Mouse (Mus musculus): Measurements from ENCODE around the gene Tmem259. TPM values are rescaled to one million over a fixed set of nuclear protein-coding genes. Genes with fewer than 3 reads are reported as not detected.

The Tmem259 gene
- polyA plus RNA-seq, 1 experiment = 262 TPM

- TF ChIP-seq CTCF (conservative IDR thresholded peaks at IDR 0.05; ENCODE audit: insufficient read depth, insufficient read length, low read depth, low read length) (no peak), POLR2A (IDR thresholded peaks at IDR 0.05; ENCODE audit: low read depth, low read length) (no peak)
- Histone ChIP-seq H3K36me3 (ENCODE audit: control insufficient read depth, insufficient read depth, low read length) (no peaks in the 10 kb centered on the region), H3K4me3 (ENCODE audit: insufficient read depth, low read depth, low read length) (peak overlapping the region; percentile 99), H3K27me3 (replicated peaks; ENCODE audit: control insufficient read depth, insufficient read depth, low read length) (no peaks in the 10 kb centered on the region), H3K27ac (ENCODE audit: insufficient read depth, low read depth, low read length) (peak overlapping the region; percentile 30; the same call in 1 of the 2 replicates), H3K4me1 (ENCODE audit: control insufficient read depth, insufficient read depth, low read length) (0 out of 2 replicates have a peak, but pooled peaks cover 2% of the 10 kb centered on the region)
- WGBS = 12% methylated on average over 15 of the region's 15 CpGs
- no peak for DNase-seq
These were observed 58.2 kb downstream of the Tmem259 start for GRCm38 (mm10) chr10:79925785-79926490.

GRCm38 (mm10) chr10:79924998-79925784 lies 58.9 kb downstream of the Tmem259 start:
- no peaks in the 10 kb centered on the region for H3K27me3 ChIP-seq (replicated peaks; ENCODE audit: control insufficient read depth, insufficient read depth, low read length)
- TF ChIP-seq CTCF (conservative IDR thresholded peaks at IDR 0.05; ENCODE audit: insufficient read depth, insufficient read length, low read depth, low read length) (peak; percentile 98), POLR2A (IDR thresholded peaks at IDR 0.05; ENCODE audit: low read depth, low read length) (no peak)
- WGBS = 13% methylated on average over 29 of the region's 29 CpGs
- no peak overlapping the region for H3K4me3 ChIP-seq (ENCODE audit: insufficient read depth, low read depth, low read length)
- H3K36me3 ChIP-seq (ENCODE audit: control insufficient read depth, insufficient read depth, low read length) = no peaks in the 10 kb centered on the region
- 0 out of 2 replicates have a peak, but pooled peaks cover 2% of the 10 kb centered on the region for H3K4me1 ChIP-seq (ENCODE audit: control insufficient read depth, insufficient read depth, low read length)
- no peak overlapping the region for H3K27ac ChIP-seq (ENCODE audit: insufficient read depth, low read depth, low read length)
- peak; percentile 95 for DNase-seq

Other genes with a start within 250 kb of the Tmem259 start
- gene Polrmt, start 237.7 kb downstream of the Tmem259 start, polyA plus RNA-seq (2012; rRNA removed) = 66.3 and 77.9 TPM in 2 replicates
- gene Fgf22, start 229.3 kb downstream of the Tmem259 start, polyA plus RNA-seq (2012; rRNA removed) = not detected in 2 replicates
- gene Rnf126, start 217.4 kb downstream of the Tmem259 start, polyA plus RNA-seq (2012; rRNA removed) = 90.2 and 122 TPM in 2 replicates
- gene Fstl3, start 207.1 kb downstream of the Tmem259 start, polyA plus RNA-seq (2012; rRNA removed) = 17.0 and 24.1 TPM in 2 replicates
- gene Prss57, start 193.4 kb downstream of the Tmem259 start, polyA plus RNA-seq (2012; rRNA removed) = 0.03 and 0.08 TPM in 2 replicates
- gene Palm, start 190.8 kb downstream of the Tmem259 start, polyA plus RNA-seq (2012; rRNA removed) = 110 and 121 TPM in 2 replicates
- 17.9 and 19.9 TPM in 2 replicates for gene Misp, start 163.3 kb downstream of the Tmem259 start, polyA plus RNA-seq (2012; rRNA removed)
- gene Ptbp1, start 129.9 kb downstream of the Tmem259 start, polyA plus RNA-seq (2012; rRNA removed) = 184 and 198 TPM in 2 replicates
- gene Prtn3, start 109.9 kb downstream of the Tmem259 start, polyA plus RNA-seq (2012; rRNA removed) = 0.67 and 0.99 TPM in 2 replicates
- 2.7 and 3.2 TPM in 2 replicates for gene Plppr3, start 109.7 kb downstream of the Tmem259 start, polyA plus RNA-seq (2012; rRNA removed)
- 0.10 TPM in 1 of 2 replicates, not detected in the other for gene Elane, start 98.1 kb downstream of the Tmem259 start, polyA plus RNA-seq (2012; rRNA removed)
- 1,335 and 2,389 TPM in 2 replicates for gene Cfd, start 93.5 kb downstream of the Tmem259 start, polyA plus RNA-seq (2012; rRNA removed)
- 57.1 and 75.4 TPM in 2 replicates for gene Med16, start 75.4 kb downstream of the Tmem259 start, polyA plus RNA-seq (2012; rRNA removed)
- gene Gm26602, start 73.5 kb downstream of the Tmem259 start, polyA plus RNA-seq (2012; rRNA removed) = not detected in 2 replicates
- 5.6 and 9.2 TPM in 2 replicates for gene Kiss1r, start 67.4 kb downstream of the Tmem259 start, polyA plus RNA-seq (2012; rRNA removed)
- gene R3hdm4, start 63.1 kb downstream of the Tmem259 start, polyA plus RNA-seq (2012; rRNA removed) = 146 and 154 TPM in 2 replicates
- 6.7 and 8.1 TPM in 2 replicates for gene Arid3a, start 57.3 kb downstream of the Tmem259 start, polyA plus RNA-seq (2012; rRNA removed)
- gene Wdr18, start 24.2 kb downstream of the Tmem259 start, polyA plus RNA-seq (2012; rRNA removed) = 60.4 and 67.5 TPM in 2 replicates
- gene Grin3b, start 13.6 kb downstream of the Tmem259 start, polyA plus RNA-seq (2012; rRNA removed) = 1.6 and 2.0 TPM in 2 replicates
- 52.3 and 55.5 TPM in 2 replicates for gene Cnn2, start 4.3 kb upstream of the Tmem259 start, polyA plus RNA-seq (2012; rRNA removed)
- gene Abca7, start 12.2 kb upstream of the Tmem259 start, polyA plus RNA-seq (2012; rRNA removed) = 10.6 and 11.8 TPM in 2 replicates
- gene Arhgap45, start 32.3 kb upstream of the Tmem259 start, polyA plus RNA-seq (2012; rRNA removed) = 9.6 and 25.5 TPM in 2 replicates
- gene Polr2e, start 55.5 kb upstream of the Tmem259 start, polyA plus RNA-seq (2012; rRNA removed) = 230 and 235 TPM in 2 replicates
- 1,431 and 1,557 TPM in 2 replicates for gene Gpx4, start 62.8 kb upstream of the Tmem259 start, polyA plus RNA-seq (2012; rRNA removed)
- gene Sbno2, start 121.2 kb upstream of the Tmem259 start, polyA plus RNA-seq (2012; rRNA removed) = 27.7 and 30.8 TPM in 2 replicates
- gene Stk11, start 131.5 kb upstream of the Tmem259 start, polyA plus RNA-seq (2012; rRNA removed) = 114 and 117 TPM in 2 replicates
- 1,948 and 2,036 TPM in 2 replicates for gene Atp5d, start 154.3 kb upstream of the Tmem259 start, polyA plus RNA-seq (2012; rRNA removed)
- 8.1 and 8.7 TPM in 2 replicates for gene Cbarp, start 156.5 kb upstream of the Tmem259 start, polyA plus RNA-seq (2012; rRNA removed)
- 65.6 and 67.0 TPM in 2 replicates for gene Midn, start 163.9 kb upstream of the Tmem259 start, polyA plus RNA-seq (2012; rRNA removed)
- gene Cirbp, start 181.7 kb upstream of the Tmem259 start, polyA plus RNA-seq (2012; rRNA removed) = 86.7 and 87.8 TPM in 2 replicates
- 7.9 and 11.2 TPM in 2 replicates for gene 1600002K03Rik, start 188.6 kb upstream of the Tmem259 start, polyA plus RNA-seq (2012; rRNA removed)
- 1.5 TPM in 2 replicates for gene Efna2, start 195.2 kb upstream of the Tmem259 start, polyA plus RNA-seq (2012; rRNA removed)
- 25.6 and 30.4 TPM in 2 replicates for gene Mum1, start 242.1 kb upstream of the Tmem259 start, polyA plus RNA-seq (2012; rRNA removed)